ENCODE assay signal across 33 mouse cellular contexts in genomic region chr5:88602713-88603112, GRCm38 (mm10).
"Had no signal": no experiment of that assay in that cellular context is flagged by ENCODE, and none has a peak within 500 bp of the region (broad histone marks: within the 10 kb centered on the region; RNA-seq: fewer than 3 reads in every experiment).

No protein-coding gene starts in this region.

- H3K4me3 ChIP-seq: limb, embryonic 10.5 days; limb, embryonic 12.5 days; limb, embryonic 13.5 days; limb, embryonic 15.5 days; liver, embryonic 12.5 days; liver, embryonic 13.5 days; liver, embryonic 15.5 days; lung, embryonic 15.5 days; megakaryocyte, embryonic 14.5 days; midbrain, embryonic 10.5 days; midbrain, embryonic 12.5 days; midbrain, embryonic 13.5 days; midbrain, embryonic 15.5 days; myocyte; neural tube, embryonic 12.5 days; neural tube, embryonic 13.5 days had no signal

- H3K4me1 ChIP-seq: limb, embryonic 15.5 days; liver, embryonic 12.5 days; liver, embryonic 13.5 days; liver, embryonic 15.5 days; lung, embryonic 15.5 days; midbrain, embryonic 10.5 days; midbrain, embryonic 12.5 days; midbrain, embryonic 15.5 days; neural tube, embryonic 12.5 days; neural tube, embryonic 13.5 days had no signal

- H3K27me3 ChIP-seq: limb, embryonic 12.5 days; limb, embryonic 13.5 days; limb, embryonic 15.5 days; liver, embryonic 12.5 days; liver, embryonic 13.5 days; liver, embryonic 15.5 days; lung, embryonic 15.5 days; megakaryocyte, embryonic 14.5 days; midbrain, embryonic 12.5 days; midbrain, embryonic 13.5 days; midbrain, embryonic 15.5 days; neural tube, embryonic 12.5 days; neural tube, embryonic 13.5 days had no signal

- H3K4me2 ChIP-seq: limb, embryonic 12.5 days; limb, embryonic 13.5 days; limb, embryonic 15.5 days; liver, embryonic 11.5 days; liver, embryonic 12.5 days; liver, embryonic 13.5 days; liver, embryonic 15.5 days; lung, embryonic 14.5 days; lung, embryonic 15.5 days; midbrain, embryonic 11.5 days; midbrain, embryonic 12.5 days; midbrain, embryonic 13.5 days; midbrain, embryonic 15.5 days; neural tube, embryonic 12.5 days; neural tube, embryonic 13.5 days had no signal

- H3K27ac ChIP-seq: limb, embryonic 10.5 days; limb, embryonic 12.5 days; limb, embryonic 13.5 days; limb, embryonic 15.5 days; liver, embryonic 12.5 days; liver, embryonic 13.5 days; liver, embryonic 14.5 days; liver, embryonic 15.5 days; lung, embryonic 15.5 days; macrophage; midbrain, embryonic 10.5 days; midbrain, embryonic 12.5 days; midbrain, embryonic 13.5 days; midbrain, embryonic 15.5 days; neural tube, embryonic 12.5 days; neural tube, embryonic 13.5 days had no signal

- ATAC-seq: liver, embryonic 12.5 days; lung, postnatal 0 days; midbrain, embryonic 13.5 days; midbrain, embryonic 15.5 days; midbrain, embryonic 16.5 days had no signal

- DNase-seq: left cerebral cortex, postnatal 4 days; liver; liver, embryonic 13.5 days; liver, postnatal 0 days; lung, adult 18-20 months; lung, adult 2 months; lung, embryonic 14.5 days; lung, postnatal 10 days; lung, postnatal 14 days; lung, postnatal 36 days; lung, postnatal 4 days; midbrain, embryonic 14.5 days had no signal

- H3K9ac ChIP-seq: limb, embryonic 12.5 days; limb, embryonic 13.5 days; limb, embryonic 15.5 days; liver, embryonic 12.5 days; liver, embryonic 13.5 days; liver, embryonic 14.5 days; liver, embryonic 15.5 days; liver, postnatal 0 days; lung, embryonic 14.5 days; lung, embryonic 15.5 days; midbrain, embryonic 12.5 days; midbrain, embryonic 13.5 days; midbrain, embryonic 15.5 days; neural tube, embryonic 12.5 days; neural tube, embryonic 13.5 days had no signal

- H3K36me3 ChIP-seq: limb, embryonic 10.5 days; limb, embryonic 12.5 days; limb, embryonic 13.5 days; limb, embryonic 15.5 days; liver, embryonic 12.5 days; liver, embryonic 13.5 days; liver, embryonic 15.5 days; lung, embryonic 15.5 days had no signal

- H3K9me3 ChIP-seq: limb, embryonic 10.5 days; limb, embryonic 12.5 days; limb, embryonic 13.5 days; limb, embryonic 15.5 days; liver, embryonic 12.5 days; liver, embryonic 13.5 days; liver, embryonic 15.5 days; lung, embryonic 15.5 days; megakaryocyte, embryonic 14.5 days; midbrain, embryonic 10.5 days; midbrain, embryonic 12.5 days; midbrain, embryonic 13.5 days; midbrain, embryonic 15.5 days; neural tube, embryonic 12.5 days; neural tube, embryonic 13.5 days had no signal
